Mouse (Mus musculus) mesoderm, embryonic 11.5 days (tissue): ENCODE measurements around the gene Aox1.
"Not testable (repeated sequence)": the region's sequence is repeated elsewhere in the genome, so short reads cannot be mapped to it uniquely, and the experiment has no call there.

Experiments
- DNase-seq: peaks from one replicate; pipeline ENCODE4 v3.0.0-alpha.2; 2012; ENCODE audit warnings: low read depth, low spot score

Aox1 gene

DNA sequence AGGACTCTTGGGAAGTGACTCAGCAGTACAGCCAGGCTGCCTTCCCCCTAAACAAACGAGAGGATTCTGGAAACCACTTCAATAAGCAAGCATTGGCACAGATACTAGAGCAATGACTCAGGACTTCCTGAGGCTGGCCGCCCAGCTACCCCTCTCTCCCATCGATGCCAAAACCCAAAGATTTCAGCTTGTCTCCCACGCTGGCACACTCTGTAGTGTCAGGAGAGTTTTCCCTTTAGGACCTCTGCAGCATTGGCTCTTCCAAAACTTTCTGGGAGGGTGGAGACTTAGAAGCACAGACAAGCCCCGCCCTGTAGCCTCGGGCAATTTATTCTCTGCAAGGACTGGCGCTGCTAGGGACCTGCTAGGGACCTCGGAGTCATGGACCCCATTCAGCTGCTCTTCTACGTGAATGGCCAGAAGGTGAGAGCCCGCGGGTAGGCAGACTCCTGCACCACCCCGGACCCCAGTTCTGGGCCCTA lies at the start of gene Aox1:
TSS of gene Aox1 (plus strand) at position 296 of the 482 bp plus-strand sequence.
- peak; percentile 32 for DNase-seq

DNA sequence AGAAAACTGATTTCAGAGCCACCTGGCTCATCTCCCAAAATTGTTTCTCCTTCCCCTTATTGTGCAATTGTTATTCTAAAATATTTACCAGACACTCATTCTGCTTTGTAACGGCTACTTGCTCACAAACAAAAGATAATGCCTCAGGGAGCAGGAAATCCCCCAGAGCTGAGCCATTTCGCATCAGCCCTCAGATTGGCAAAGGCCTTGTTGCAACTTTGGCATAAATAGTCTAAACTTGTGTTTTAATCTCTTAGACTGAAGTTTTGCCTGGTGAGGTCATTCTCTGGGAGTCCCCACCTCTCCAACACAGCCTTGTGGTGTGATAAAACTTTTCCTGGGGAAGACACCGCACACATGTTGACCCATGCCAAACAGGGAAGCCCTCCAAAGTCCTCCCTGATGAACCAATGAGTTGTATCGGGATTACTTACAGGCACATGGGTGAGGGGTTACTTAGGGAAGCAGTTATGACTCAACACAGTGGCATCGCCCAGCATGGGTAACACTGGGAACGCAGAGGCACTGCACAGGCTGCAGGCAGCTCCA lies 40.6 kb upstream of the Aox1 start:
- DNase-seq, result no peak

DNA sequence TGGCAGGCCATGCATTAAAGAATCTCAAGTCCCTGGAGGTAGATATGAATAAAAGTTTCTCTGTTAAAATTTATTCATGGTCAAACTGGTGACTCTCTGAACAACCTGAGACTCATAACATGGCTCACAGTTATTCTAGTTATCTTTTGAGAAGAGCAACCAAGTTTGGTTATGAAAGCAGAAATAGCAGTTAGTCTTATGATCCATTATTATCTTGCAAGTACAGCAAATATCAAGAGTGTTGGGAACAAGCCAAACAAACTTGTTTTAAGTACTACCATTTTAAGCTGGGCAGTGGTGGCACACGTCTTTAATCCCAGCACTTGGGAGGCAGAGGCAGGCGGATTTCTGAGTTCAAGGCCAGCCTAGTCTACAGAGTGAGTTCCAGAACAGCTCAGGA lies 38.5 kb upstream of the Aox1 start:
- no peak for DNase-seq

DNA sequence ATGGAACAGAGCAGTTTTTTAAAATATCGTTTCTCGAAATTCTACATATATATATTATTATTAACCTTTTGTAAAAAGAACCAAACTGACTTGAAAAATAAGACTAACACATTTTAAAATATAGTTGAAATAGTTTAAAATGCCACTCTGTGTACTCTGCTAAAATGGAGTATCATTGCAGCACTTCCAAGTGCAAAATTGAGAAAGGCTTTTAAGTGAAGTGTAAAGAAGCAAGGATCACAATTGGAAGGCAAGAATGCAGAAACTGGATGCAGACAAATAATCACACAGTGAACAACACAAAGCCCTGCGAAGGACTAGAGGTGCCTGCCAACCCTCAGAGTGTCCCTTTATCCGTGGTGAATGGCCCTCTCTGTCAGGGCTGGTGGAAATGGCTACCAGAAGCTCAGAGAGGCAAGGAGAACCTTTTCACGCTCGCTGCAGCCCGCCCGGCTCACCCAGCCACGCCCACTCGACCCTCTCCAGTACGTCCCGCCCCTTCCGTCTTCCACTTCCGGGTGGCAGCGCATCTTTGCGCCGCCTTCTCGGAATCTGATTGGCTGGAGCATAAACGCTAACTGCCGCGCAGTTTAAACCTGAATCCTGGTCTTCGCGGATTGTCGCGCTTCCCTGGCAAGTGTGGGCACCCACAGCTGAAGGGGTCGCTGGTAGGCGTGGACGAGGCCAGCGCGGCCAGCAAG lies 34.1 kb upstream of the Aox1 start, which contains the start of gene Sgo2a:
TSS of gene Sgo2a (plus strand) at position 540 of the 701 bp plus-strand sequence.
- peak; percentile 97 for DNase-seq

DNA sequence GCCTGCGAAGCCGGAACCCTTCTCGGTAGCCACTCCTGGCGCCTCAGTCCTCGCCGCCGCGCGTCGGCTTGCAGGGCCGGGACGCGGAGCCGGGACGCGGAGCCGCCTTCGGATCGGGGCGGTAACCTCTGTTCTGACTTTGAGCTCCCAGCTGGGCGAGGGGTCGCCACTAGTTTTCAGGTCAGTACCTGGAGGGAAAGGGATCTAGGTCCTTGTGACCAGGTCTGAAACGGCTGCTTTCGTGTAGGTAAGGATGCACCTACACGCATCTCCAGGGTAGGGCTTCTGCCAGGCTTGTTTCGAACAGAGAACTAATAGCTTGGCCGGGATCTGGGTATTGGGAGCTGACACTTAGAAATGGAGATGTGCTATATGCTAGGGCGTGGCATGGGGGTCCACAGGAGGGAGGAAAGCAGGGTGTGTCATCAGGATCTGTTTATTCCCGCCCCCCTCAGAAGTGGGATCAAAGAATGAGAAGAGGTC lies 33.6 kb upstream of the Aox1 start:
- DNase-seq, result peak; percentile 10

DNA sequence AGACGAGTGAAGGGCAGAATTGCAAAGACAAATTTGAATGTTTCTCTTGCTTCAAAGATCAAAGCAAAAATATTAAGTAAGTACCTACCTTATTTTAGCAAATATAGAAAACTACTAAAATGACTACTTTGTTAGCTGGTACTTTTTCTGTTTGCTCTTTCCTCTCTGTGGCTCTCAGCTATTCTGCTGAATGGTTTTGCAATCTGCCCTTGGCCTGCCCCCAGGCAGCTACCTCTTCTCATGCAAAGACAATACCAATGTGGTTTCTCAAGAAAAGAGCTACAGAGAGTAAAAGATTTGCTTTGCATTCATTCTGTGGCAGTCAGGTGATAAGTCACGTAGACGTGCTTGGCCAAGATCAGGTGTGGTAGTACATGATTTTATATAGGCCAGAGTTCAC lies 31.6 kb upstream of the Aox1 start:
- DNase-seq, result no peak

DNA sequence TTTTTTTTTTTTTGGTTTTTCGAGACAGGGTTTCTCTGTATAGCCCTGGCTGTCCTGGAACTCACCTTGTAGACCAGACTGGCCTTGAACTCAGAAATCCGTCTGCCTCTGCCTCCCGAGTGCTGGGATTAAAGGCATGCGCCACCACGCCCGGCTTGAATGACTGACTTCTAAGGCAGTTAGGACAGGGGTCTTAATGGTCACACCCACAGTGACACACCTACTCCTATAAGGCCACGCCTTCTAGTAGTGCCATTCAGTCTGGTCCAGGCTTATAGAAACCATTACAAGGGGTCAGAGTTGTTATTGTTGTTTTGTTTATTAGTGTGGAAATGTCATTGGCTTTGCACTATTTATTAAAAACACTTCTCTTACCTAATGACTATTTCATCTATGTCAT lies 23.3 kb upstream of the Aox1 start:
- not testable (repeated sequence) for DNase-seq

DNA sequence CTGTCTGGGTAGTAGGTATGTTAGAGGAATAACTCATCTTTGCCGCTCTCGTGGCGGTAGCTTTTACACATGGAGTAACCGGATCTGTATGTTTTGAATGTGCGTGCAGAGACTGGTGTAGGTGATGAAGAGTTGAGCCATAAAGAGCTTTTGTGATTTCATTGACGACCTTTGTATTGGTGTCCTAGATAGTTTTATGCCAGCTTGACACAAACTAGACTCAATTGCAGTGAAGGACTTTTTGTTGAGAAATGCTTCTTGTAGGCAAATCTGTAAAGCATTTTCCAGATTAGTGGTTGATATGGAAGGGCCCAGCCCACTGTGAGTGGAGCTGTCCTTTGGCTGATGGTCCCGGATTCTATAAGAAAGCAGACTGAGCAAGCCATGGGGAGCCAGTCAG lies 10.9 kb upstream of the Aox1 start, which contains the start of gene Kctd18:
TSS of gene Kctd18 (minus strand) at position 101 of the 400 bp plus-strand sequence.
- DNase-seq, result no peak

DNA sequence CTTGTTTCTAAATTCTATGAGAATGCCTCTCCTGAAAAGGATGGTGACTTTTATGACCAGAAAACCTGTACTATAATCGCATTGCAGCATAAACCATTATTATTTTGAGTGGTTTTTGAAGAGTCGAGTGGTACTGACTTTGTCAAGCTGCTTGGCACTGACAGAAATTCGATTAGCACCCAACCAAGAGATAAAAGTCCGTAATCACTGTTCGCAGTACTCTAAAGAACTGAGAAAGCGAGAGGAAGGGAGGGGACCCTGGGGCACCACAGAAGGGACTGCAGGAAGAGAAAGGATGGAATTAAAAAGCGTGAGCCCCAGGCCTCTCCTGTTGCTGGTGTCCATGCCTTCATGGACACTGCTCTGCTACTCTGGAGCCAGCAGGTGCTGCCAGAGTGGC lies 2.0 kb upstream of the Aox1 start:
- no peak for DNase-seq

DNA sequence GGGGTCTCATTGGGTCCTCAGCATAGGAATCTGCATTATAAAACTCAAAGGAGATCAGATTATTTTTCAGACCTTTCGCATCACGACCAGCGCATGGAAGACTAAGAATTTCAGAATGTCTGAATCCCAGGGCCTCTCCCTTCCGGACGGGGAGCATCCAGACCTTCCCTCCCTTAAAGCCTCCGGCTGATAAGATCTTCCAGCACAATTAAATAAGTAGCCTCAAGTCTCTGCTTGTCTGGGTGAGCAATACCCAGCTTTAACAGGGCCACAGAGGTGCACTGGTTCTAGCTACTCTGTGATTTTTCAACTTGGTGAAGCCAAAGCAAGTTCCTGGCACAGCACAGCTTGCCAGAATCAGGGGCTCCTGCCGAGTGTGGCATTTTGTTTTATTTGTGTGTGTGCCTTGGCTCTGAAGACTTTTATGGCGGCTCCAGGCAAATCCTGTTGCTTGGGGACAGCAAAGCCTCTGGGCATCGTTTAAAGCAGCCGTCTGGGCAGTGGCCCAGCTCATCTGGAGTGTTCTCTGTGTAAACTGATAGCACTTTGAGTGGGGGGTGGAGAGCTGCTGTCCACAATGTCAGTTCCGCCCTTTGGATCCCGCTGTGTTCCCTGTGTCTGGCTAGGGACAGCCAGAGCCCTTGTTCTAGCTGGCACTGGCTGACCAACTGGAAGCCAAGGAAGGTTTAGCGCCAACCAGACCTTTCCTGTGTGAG lies 583 bp downstream of the Aox1 start:
- DNase-seq, result peak; percentile 47

DNA sequence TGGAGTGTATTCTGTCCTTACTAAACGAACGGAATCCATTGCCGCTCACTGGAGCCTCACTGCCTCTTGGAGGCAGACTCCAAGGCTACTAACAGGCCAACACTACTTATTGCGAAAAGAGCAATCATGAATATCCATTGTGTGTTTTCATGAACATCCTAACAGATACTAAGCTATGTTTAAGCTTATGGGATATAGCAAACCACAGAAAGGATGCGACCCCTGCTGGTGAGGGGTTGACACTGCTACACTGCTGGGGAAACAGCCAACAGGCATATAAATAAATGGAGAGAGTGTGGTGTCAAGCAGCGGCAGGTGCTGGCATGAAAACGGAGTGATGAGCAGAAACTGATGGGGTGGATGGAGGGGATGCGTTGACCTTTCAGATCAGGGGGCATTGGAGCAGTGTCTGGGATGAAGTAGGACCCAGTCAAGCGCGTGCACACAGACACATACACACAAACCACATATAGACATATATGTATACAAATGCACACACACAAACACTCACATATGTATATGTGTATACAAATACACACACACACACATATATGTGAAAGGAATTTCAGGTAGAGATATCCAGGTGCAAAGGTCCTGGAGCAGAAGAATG lies 1.5 kb downstream of the Aox1 start:
- DNase-seq, result peak; percentile 82

DNA sequence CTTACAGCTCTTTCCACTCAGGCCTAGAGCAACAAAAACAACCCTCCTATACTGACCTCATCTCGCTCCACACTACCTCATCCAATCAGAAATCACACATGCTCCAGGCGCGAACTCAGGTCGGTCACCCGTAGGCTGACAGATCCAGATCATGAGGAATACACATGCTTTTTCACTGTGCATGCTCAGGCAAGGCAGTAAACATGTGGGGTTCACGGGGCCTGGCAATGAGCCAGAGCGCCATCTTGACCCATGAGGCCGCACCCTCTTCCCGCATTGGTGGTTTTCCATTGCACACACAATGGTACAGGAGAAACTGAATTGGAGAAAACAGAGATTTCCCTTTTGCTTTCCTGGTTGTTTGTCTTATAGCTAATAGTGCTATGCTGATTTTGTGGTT lies 7.6 kb downstream of the Aox1 start:
- not testable (repeated sequence) for DNase-seq

DNA sequence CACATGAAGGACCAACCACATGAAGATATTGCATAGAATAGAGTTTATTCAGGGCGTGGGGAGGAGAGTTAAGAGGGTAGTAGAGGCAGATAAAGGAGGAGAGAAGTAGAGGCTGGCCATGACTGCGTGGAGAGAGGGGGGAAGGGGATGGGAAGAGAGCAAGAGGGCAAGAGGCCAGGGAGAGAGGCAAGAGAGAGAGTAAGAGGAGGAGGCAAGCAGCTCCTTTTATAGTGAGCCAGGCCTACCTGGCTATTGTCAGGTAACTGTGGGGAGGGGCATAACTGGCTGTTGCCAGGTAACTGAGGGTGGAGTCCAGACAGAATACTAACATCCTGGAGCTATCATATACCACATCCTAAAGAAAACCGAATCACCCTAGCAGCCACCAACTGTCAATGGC lies 15.3 kb downstream of the Aox1 start:
- DNase-seq, result no peak

DNA sequence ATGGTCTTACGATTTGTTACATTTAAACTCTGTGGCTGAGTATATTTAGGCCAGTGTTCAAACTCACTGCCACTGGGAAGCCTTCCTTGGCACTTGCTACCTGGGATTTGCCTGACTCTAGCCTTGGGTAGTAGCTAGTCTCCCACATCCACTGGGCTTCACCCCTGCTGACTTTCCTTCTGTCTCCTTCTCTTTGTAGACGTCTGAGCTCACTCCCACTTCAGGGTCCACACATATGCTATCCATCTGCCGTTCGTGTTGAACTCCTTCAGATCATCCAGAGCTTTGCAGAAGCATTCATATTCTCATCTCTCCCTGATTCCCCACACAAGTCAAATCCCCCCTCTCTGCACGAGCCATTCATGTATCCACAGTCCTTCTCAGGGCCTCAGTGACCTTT lies 15.8 kb downstream of the Aox1 start:
- no peak for DNase-seq

DNA sequence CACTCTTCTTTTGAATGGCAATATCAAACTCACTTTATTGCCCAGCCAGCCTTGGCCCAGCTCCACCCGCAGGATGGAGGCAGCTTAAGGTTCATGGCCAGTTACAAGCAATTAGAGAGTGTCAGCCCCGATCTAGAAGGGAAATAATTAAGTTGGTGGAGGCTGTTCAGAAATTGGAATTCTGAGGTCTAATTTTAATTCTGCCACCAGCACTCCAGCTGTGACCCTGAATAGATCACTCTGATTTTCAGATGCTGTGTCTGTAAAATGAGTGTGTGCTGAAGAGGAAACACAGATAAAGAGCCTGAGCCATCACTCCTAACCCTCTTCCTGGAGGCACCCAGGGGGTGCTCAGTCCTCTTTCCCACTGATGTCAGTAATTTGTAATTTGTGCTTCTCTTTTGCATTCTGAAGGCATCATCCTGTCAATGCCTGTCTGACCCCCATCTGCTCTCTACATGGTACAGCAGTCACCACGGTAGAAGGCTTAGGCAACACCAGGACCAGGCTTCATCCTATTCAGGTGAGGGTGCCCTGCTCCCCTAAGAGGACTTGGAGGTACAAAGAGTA lies 17.1 kb downstream of the Aox1 start:
- no peak for DNase-seq

DNA sequence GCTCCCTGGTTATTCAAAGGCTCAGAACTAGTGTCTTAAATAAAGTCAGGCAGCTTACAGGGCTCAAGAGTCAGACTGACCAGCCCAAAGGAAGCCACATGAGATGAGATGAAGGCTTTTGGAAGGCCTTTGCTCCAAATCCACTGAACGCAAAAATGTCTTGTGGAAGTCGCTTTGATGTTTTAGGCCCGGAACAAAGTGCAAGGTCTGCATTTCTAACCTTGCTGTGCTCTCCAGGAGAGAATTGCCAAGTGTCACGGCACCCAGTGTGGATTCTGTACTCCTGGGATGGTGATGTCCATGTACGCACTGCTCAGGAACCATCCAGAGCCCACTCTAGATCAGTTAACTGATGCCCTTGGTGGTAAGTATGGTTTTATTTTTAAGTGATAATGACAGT lies 19.4 kb downstream of the Aox1 start:
- no peak for DNase-seq

DNA sequence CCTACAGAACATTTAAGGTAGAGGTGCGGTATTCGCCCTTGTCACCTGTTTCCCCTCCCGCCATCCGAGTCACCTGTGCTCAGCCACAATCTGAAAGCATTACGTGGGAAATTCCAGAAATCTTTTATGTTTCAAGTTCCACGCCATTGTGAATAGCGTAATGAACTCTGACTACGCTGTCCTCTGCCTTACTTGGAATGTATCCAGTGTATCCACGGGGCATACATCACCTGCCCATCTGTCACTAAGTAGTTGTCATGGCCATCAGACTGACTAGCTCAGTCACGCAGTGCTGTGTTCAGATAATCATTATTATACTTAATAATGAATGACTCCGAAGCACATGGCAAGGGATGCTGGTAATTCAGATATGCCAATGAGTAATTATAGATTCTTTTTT lies 25.9 kb downstream of the Aox1 start:
- DNase-seq, result no peak

DNA sequence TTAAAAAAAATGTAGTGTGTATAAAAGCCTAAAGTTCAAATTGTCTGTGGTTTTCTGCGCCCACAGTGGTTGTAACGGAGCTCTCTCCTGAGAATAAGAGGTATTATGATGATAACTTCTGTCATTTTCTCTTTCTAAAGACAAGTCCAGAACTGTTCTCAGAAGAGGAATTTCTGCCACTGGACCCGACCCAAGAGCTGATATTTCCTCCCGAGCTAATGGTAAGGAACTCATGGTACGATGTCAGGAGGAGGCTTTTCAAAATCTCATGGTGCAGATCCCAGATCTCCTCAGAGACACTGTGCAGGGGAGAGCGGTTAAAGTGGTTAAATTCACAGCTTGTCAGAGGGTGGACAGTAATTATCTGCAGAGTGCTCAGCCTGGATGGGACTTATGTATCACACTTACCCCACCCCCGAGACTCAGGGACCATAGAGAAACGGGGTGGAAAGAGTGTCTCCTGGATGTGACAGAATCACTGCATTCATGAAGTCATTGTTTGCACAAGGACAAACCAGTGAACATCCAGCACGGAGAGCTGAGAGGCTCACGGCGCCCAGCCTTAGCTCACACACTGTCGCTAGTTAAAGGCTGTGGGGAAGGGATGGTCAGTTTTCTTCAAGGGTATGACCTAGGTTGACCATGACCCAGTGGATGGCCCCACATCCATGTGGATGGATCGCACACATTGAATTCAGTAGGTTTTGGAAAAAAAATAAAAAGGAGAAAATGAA lies 26.5 kb downstream of the Aox1 start:
- DNase-seq, result no peak

DNA sequence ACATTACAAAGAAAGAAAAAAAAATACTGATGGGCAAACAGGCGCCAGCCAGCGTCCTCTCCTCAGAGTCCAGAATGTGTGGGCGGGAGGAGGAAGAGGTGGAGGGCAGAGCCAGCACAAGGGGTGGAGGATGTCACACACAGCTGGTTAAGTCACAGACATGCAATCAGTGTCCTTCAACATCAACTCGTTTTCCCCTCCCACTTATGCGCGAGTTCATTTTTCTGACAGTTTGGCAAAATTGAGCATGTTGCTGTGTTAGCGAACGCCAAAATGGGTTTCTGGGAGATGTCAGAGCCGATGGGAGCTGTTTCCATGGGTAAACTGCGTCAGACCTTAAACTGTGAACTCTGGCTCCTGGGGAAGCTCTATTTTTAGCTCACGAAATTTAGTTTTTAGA lies 27.2 kb downstream of the Aox1 start:
- DNase-seq, result no peak

DNA sequence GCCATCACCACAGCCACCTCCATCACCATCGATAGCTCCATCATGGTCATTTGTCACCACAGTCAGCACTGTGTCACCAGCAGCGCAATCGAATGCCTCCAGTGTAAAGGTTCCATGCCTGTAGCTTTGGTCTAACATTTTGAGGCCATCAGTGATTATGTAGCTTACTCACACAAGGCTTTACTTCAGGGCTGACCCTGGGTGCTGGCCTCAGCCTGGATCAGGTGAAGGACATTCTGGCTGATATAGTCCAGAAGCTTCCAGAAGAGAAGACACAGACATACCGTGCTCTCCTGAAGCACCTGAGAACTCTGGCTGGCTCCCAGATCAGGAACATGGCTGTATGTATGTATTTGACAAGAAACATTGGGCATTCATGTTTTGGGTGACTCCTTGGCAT lies 29.1 kb downstream of the Aox1 start:
- no peak for DNase-seq

DNA sequence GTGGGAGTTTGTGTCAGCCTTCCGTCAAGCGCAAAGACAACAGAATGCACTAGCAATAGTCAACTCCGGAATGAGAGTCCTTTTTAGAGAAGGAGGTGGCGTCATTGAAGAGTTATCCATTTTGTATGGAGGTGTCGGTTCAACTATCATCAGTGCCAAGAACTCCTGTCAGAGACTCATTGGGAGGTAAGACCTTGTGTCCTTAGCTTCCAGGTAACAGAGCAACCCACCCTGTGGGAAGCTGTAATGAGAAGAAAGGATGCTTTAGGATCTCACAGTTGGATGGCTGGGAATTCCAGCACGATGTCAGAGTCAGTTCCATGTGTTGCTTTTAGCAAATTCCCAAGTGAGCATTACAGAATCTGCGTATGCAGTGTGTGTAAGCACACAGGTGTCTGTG lies 32.4 kb downstream of the Aox1 start:
- no peak for DNase-seq
